Mouse (Mus musculus): ENCODE results near the gene Eif4b. TPM values are rescaled to one million over a fixed set of nuclear protein-coding genes. Genes with fewer than 3 reads are reported as not detected.
"Not testable (repeated sequence)": the region's sequence is repeated elsewhere in the genome, so short reads cannot be mapped to it uniquely, and the experiment has no call there.

Eif4b gene
- total RNA-seq, 4 experiments from 2014 or later: 161 to 190 (median 169) TPM

DNA sequence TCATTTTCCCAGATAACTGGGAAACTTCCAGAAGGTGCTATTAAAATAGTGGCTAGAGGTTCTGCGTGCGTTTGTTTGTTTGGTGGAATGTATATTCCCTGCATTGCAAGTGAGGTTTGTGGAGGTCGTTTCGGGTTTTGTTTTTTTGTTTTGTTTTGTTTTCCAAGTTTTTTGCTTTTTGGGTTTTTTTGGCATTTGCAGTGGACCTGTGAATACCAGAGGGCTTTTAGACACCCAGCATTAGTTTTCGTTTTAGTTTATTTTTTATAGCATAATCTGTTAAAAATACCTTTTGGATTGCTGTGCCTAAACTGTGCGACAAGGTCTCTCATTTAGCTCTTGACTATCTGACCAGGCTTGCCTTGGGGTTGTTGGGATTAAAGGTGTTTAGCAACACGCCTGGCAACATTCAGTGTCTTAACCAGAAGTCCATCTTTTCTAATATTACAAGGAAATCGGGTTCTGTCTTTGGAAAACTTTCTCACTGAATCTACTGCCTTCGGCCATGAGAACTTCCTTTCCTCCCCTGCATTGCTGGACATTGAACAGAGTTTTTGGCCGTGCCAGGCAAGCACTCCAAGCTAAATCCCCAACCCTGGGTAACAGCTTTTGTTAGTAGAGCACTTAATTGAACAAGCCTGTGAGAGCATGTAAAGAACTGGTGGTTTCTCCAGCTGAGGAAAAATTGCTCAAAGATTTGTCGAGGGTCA is 1.5 kb downstream of the Eif4b start:
- DNase-seq (ENCODE audit: low spot score): no peak

DNA sequence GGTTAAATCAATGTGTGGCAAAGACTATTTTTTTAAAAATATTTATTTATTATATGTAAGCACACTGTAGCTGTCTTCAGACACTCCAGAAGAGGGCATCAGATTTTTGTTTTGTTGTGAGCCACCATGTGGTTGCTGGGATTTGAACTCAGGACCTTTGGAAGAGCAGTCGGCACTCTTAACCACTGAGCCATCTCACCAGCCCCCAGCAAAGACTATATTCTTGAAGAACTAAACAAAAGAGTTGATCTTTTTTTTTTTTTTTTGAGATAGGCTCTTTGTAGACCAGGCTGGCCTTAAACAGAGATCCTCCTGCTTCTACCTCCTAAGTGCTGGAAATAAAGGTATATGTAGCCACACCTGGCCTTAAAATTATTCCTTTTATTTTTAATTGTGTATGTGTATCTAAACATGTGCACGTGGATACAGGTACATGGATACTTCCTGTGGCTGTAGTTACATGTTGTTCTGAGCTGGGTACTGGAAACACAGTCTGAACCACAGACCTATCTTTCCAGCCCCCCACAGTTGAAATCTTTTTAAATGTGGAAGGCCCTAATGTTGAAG is 3.6 kb downstream of the Eif4b start:
- DNase-seq (ENCODE audit: low spot score): no peak

DNA sequence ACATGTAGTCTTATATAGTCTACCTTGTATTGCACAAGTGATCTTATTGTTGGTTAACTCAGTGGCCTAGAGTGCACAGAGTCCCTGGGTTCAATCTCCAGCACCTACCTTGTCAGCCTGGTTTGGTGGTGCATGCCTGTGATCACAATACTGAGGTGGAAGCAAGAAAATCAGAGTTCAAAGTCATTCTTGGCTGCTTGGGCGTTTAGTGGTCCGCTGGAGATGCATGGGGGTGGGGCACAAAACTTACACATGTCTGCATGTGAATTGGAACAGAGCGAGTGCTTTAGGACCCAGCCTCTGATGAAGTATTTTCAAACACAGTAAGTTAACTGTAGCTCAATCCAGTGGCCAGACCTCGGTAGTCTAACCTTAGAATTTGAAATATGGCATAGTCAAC is 5.6 kb downstream of the Eif4b start:
- no peak for DNase-seq (ENCODE audit: low spot score)

DNA sequence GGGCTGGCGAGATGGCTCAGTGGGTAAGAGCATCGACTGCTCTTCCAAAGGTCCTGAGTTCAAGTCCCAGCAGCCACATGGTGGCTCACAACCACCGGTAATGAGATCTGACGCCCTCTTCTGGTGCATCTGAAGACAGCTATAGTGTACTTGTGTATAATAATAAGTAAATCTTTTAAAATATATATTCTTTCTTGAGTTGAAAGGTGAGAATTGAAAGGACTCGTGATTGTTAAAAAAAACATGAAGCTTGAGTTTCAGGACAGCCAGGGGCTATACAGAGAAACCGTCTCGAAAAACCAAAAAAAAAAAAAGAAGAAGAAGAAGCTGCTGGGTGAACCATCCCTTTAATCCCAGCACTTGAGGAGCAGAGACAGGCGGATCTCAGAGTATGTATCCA is 6.4 kb downstream of the Eif4b start:
- DNase-seq (ENCODE audit: low spot score): not testable (repeated sequence)

DNA sequence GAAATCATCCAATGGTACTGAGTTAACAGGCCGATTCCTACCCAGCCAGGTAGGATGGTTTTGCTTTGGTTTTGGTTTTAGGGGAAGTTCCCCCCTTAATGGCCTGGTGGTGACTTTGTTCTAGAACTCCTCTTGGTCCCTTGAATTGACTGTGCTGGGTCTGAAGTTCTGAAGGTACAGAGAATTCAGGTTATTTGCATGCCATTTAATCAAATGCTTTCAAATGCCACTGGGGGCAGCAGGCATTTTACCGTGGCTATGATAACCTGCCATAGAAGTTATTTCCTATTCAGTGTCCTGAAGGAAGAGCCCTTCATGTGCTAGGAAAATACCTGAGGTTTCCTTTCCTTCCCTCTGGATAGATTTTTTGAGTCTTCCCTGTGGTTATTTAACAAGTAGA is 6.9 kb downstream of the Eif4b start:
- DNase-seq (ENCODE audit: low spot score): no peak

DNA sequence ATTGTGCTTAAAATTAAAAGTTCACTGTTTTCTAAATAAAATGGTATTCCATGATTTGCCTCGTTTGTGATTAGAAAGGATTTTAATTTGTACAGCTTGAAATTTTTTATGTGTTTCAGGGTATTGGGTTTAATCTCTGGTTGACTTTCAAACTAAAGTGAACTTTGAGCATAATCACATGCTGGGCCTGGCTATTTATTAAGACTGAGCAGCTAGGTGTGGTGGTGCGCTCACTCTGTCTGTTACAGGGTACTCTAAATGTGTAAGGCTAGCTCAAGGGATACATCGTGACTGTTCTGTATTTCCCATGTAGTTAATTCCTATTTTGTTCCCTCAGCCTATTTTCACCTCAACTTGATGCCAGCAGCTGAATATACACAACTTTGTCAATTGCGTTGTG is 8.6 kb downstream of the Eif4b start:
- DNase-seq (ENCODE audit: low spot score): no peak

DNA sequence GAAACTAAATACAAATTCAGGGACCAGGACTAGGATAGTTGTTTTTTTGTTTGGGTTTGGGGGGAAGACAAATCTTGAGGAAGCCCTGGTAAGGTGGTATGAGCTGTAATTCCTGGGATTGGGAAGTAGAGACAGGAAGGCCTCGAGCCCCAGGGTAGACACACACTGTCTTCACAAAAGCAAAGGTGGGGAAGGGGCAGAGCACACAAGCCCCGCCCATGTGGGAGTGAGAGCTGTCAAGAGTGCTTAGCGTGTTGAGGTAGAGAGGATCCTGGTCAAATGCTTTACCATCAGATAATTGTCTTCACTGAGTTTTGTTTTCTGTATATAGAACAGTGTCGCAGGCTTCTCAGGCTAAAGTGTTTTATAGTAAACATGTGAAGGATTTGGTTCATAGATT is 9.5 kb downstream of the Eif4b start:
- DNase-seq (ENCODE audit: low spot score): no peak

DNA sequence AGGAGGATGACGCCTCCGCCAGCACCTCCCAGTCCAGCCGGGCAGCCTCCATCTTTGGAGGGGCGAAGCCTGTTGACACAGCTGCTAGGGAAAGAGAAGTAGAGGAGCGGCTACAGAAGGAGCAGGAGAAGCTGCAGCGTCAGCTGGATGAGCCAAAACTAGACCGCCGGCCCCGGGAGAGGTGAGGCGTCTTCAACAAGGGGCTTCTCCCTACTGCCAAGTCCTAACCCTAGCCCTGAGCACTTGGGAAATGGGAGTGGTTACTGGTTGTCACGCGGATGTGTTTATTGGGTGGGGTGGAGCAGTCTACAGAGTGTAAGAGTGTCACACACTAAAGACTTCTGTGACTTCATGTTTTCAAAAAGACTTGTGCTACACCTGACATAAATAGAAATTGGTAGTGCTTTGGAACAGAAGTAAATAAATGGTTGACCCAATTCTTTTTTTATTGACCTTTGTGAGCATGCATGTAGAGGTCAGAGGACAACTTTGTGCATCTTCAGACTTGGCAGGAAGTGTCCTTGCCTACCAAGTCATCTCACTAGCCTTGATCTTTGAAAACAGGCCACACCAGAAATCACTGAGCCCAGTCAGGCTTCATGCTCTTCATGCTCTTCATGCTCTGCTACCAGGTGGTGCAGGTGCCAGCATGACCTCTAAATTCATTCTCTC is 16.5 kb downstream of the Eif4b start:
- DNase-seq (ENCODE audit: low spot score): no peak

DNA sequence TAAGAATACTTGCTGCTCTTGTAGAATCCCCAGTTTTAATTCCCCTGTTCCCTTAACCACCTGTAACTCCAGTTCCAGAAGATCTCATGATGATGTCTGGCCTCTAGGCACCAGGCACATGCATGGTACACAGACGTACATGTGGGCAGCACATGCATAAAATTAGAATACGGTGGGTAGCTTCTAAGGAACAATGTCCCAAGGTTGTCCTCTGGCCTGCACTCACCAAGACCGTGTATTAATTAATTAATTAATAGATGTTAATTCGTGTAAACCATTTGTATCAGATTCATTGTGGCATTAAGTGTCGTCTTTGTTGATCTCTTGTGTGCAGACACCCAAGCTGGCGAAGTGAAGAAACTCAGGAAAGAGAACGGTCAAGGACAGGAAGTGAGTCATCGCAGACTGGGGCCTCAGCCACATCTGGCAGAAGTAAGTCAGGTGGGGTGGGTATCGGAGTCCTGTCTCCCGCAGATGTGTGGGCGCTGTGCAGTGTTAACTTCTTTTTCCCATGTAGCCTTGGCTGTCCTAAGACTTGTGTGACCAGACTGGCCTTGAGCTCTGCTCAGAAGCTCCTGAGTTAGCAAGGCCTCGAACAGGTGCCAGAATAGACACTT is 17.6 kb downstream of the Eif4b start:
- no peak for DNase-seq (ENCODE audit: low spot score)

DNA sequence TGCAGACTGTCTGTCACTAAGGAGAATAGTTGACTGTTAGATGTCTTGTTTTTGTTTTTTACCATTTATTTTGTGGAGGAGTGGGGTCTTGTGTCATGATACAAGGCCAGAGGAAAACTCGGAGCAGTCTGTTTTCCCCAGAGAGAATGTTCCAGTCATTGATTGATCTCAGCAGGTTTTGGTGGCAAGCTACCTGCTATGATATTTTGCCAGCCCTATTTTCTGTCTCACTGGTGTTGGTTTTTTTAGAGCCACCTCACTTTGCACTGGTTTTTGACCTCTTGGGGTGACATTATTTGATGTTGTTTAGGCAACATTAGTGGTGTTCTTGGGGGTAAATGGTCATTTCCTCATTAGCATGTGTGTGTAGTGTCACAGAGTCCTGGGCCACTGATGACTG is 18.1 kb downstream of the Eif4b start:
- DNase-seq (ENCODE audit: low spot score): no peak

DNA sequence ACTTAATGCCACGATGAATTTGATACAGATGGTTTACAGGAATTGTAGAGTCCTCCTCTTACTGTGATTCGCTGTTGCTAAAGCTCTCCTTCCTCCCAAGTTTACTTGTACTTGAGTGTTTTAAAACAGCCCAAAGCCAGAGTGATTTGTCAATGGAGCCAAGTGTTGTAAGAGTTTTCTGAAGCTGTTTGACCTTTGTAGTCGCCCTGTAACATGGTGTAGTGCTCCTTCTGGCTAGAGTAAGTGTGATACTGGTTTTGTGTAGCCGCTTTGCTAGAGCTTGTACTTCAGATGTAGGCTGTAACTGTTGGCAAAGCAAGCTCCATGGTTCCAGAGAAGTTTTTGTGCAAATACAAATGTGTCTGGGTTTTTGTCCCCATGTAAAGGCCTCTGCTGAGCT is 18.6 kb downstream of the Eif4b start:
- DNase-seq (ENCODE audit: low spot score): no peak

DNA sequence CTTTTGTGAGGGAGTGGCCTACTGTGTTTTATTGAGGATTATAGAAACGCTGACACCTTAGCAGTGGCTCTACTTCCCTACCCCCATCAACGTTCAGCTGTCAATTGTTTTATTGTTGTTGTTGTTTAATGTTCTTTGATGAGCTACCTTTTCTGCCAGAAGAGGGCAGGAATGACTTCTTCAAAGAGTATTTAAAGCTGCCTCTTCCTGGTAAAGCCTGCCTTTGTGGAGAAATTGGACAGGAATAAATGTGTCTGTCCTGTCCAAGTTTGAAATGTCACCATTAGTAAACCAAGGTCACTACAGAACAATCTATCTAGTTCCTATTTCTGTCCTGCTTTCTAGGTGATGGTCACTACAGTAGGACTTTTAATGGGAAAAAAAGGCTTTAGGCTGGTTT is 20.6 kb downstream of the Eif4b start:
- no peak for DNase-seq (ENCODE audit: low spot score)

DNA sequence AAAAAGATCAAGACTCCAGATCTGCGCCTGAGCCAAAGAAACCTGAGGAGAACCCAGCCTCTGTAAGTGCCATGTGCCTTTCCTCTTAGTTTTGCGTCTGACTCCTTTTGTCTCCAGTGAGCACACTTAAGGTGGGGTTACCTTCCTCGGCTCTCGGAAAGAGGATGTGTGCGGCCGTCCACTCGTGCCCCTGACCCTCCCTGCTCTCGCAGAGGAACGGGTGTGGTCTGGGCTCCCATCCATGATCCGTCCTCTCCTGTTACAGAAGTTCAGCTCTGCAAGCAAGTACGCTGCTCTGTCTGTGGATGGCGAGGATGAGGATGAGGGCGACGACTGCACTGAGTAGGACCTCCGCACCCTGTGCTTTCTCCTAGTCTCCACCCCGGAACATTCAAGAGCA is 21.4 kb downstream of the Eif4b start:
- no peak for DNase-seq (ENCODE audit: low spot score)

DNA sequence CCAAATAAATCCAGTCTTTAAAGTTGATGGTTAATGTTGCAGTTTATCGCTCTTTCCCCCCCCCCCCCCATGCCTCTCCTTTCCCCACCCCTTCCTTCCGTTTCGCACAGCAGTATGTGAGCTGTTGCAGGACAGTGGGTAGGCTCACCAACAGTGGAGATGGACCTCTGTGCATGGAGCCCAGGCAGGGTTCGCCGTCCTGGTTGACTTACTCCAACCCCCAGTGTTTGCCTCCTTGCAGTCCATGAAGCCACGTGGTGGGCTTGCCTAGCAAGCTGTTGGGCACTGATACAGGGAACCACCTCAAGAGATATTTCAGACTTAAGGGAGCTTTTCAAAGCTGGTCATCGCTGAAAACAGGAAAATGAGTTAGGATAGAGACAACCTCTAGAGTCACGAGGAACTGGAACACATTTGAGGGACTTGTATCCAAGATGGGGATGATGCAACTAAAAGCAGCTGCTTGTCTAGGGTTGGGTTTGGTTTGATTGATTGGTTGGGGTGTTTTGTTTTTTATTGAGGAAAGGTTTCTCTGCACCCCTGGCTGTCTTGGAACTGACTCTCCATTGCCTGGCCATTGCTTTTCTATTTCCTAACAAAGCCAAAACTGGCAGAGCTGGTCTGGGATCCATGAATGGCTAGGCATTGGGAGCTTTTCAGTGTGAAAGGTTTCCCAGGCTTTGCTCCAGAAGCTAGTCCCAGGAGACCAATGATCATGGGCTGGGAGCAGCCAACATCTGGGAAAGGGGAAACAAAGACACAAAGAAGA is 23.8 kb downstream of the Eif4b start:
- peak; percentile 68 for DNase-seq (ENCODE audit: low spot score)

DNA sequence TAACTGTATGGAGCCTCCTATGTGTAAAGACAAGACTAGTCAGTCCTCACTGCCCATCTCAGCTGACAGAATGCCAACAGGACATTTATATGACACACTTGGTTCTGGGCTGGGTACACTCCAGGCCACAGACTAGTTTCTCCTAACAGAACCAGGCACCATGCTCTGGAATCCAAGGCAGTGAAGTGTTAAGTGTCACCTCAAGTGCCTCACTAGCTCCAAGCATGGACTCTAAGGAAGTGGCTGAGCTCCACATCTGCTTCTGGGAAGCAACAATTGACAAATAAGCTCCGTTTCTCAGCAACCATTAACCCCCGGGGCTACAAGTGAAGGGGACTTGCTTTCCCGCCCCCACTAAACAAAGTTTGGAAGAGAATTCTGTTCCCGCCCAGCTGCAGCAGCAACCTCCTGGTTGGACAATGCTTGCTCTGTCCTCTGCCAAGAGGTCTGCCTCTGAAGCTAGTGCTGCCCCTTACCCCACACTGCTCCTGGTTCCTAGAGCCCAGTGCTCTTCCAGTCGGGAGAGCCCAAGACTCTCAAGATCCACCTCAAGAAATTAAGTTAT is 24.5 kb downstream of the Eif4b start:
- DNase-seq (ENCODE audit: low spot score): no peak

DNA sequence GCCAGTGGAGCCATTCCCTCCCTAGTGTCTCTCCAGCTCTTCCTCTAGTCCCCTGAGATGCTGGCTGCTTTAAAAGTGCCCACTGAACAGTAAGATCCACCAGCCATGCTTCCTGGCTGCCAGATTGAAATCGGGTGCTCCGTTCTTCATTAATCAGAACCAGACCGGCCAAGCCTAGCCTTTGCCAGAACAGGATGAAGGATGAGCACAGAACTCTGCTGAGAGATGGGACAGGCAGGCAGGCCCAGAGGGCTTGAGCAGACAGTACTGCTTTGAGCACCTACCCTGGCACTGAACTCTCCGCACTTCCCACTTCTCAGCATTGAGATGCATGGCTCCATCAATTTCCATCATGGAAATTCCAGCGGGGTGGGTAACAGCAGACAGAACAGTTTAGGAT is 25.7 kb downstream of the Eif4b start:
- no peak for DNase-seq (ENCODE audit: low spot score)

DNA sequence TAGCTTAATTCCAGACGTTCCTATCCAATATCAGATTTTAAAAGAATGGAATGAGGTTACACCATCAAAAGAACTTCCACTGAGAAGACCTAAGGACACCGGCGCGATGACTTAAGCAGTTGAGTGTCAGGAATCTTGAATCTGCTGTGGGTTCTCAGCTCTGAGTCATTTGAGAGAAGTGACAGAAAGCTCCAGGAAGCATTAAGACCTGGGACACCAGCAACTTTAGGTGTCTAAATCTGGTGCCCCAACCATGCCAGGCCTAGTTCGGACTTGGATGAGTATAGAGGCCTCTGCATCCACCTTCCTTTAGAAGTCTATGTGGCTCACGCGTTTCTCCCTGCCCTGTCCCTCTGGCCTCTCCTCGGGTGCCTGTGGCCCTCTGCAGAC is 26.2 kb downstream of the Eif4b start:
- no peak for DNase-seq (ENCODE audit: low spot score)

DNA sequence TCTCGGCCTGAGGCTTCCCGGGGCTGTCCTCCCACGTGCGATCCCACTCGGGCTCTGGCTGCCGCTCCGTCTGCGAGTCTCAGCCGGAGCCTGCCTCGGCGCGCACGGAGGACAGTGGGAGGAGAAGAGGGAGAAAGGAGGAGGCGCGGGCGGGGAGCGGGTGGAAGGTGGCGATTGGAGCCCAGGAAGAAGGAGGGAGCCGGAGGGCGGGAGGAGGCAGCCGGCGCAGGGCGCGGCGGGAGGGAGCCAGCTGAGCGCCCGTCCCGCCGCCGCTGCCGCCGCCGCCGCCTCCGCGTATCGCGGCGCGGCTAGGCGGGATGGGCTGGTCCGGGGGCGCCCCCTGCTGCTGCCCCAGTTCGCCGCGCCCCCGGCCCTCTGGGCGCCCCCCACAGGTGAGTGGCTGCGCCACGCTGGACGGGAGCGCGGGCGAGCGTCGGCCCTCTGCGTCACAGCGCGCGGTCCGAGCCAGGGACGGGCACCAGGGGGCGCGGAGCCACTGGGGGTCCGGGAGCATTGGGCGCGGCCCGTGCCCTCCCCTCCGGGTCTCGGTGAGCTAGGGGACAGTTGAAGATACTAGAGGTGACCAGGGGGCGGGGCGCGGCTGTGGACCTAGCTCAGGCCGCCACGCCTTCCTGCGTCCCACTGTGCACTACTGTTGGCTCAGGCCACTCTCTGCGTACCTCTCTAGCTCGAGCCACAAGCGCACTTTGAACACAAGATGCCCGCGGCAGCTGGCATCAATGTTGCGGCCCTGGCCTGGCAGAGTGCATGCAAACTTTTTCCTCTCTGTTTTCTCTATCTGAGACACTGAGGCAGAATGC is 26.8 kb downstream of the Eif4b start, which contains the start of gene Tns2:
Gene Tns2 (plus strand): TSS at position 253 of the 821 bp plus-strand sequence.
- DNase-seq (ENCODE audit: low spot score): peak; percentile 83

DNA sequence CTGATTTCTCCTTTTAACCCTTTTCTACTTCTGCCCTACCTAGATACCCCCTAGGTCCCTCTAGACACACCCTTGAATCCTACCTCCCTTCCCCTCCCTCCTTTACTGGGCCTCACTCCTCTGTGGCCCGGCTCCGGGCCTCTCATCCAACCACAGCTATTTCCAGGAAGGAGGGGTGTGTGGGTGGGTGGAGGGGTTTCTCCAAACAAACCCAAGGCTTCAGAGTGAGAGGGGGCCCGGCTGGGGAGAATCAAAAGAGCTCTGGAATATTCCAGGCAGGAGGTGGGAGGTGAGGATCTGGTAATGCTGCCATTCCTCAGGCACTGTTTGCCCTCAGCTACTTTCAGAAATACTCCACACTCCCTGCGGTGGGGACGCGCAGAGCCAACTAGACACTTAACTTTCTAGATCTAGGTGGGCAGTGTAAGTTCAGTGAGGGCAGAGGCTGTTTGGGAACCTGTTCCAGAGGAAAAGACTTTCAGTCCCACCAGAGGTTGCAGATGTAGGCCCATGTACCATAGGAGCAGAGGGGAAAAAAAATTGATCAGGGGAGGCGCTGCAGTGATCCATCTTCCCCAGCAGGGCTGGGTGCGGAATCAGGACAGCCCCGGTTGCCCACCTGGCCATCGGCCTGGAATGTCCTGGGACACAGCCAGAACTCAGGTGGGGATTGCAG is 27.6 kb downstream of the Eif4b start:
- DNase-seq (ENCODE audit: low spot score): no peak
